In genomic region chr9:106080261-106081033, GRCm38 (mm10) we compare ENCODE assay signal across 9 mouse cellular contexts. TPM values are rescaled to one million over a fixed set of nuclear protein-coding genes. Genes with fewer than 3 reads are reported as not detected.
A peak's percentile ranks its signal among the peaks of the same experiment; 100 is the strongest.
DNase-seq lines count a peak whose midpoint lies in the region; ATAC-seq and TF ChIP-seq lines count a peak whose summit lies in the region.
"Had no signal": no experiment of that assay in that cellular context is flagged by ENCODE, and none has a peak within 500 bp of the region (broad histone marks: within the 10 kb centered on the region; RNA-seq: fewer than 3 reads in every experiment).

No protein-coding gene starts in this region.

- no peak overlapping the region for H3K4me3 ChIP-seq in thymus, adult 2 months (ENCODE audit: control insufficient read depth, insufficient read depth, low read length)
- no peak overlapping the region for H3K4me3 ChIP-seq in forebrain, embryonic 13.5 days
- H3K4me3 ChIP-seq in stomach, postnatal 0 days (ENCODE audit: low read depth, low read length), result no peak overlapping the region

- 62% methylated on average over 12 of the region's 12 CpGs for WGBS in thymus, adult 2 months
- 57% methylated on average over 12 of the region's 12 CpGs for WGBS in forebrain, embryonic 13.5 days
- WGBS in large intestine, adult 2 months, result 55% methylated on average over 12 of the region's 12 CpGs
- 55% methylated on average over 12 of the region's 12 CpGs for WGBS in stomach, postnatal 0 days

- DNase-seq in cerebellum, adult 11-12 months, result peak; percentile 15
- DNase-seq in thymus, adult 2 months, result peak; percentile 23
- no peak for DNase-seq in thymus, adult 18-20 months
- peak; percentile 4 for DNase-seq in large intestine, adult 2 months (ENCODE audit: low read depth, low spot score)
- DNase-seq in stomach, postnatal 0 days (ENCODE audit: low spot score), result peak; percentile 38

- no peak overlapping the region for H3K9ac ChIP-seq in forebrain, embryonic 13.5 days
- no peak overlapping the region for H3K9ac ChIP-seq in stomach, postnatal 0 days (ENCODE audit: low read length)

- no peak for ATAC-seq in cerebellum, adult (ENCODE audit: insufficient number of reproducible peaks, low FRiP score, low TSS enrichment)
- peak; percentile 43; the same call in 1 of the 2 replicates for ATAC-seq in forebrain, embryonic 13.5 days
- peak; percentile 52 for ATAC-seq in megakaryocyte progenitor cell, adult 5-6 weeks (replicated peaks; ENCODE audit: poor library complexity)
- ATAC-seq in stomach, postnatal 0 days (ENCODE audit: low FRiP score, low TSS enrichment), result peak; percentile 42; the same call in 1 of the 2 replicates

- H3K4me1 ChIP-seq in thymus, adult 2 months (replicated peaks; ENCODE audit: control insufficient read depth, insufficient read depth, low read length), result no peaks in the 10 kb centered on the region
- H3K4me1 ChIP-seq in forebrain, embryonic 13.5 days, result no peaks in the 10 kb centered on the region
- no peaks in the 10 kb centered on the region for H3K4me1 ChIP-seq in stomach, postnatal 0 days (replicated peaks; ENCODE audit: control insufficient read depth, insufficient read depth)

- no peak overlapping the region for H3K27ac ChIP-seq in thymus, adult 2 months (ENCODE audit: control insufficient read depth, insufficient read depth, low read length)
- no peak overlapping the region for H3K27ac ChIP-seq in forebrain, embryonic 13.5 days
- H3K27ac ChIP-seq in stomach, postnatal 0 days (replicated peaks), result no peak overlapping the region

- no peaks in the 10 kb centered on the region for H3K36me3 ChIP-seq in thymus, adult 2 months (ENCODE audit: control insufficient read depth, insufficient read depth, low read length)
- no peaks in the 10 kb centered on the region for H3K36me3 ChIP-seq in forebrain, embryonic 13.5 days (ENCODE audit: poor library complexity, severe bottlenecking)
- no peaks in the 10 kb centered on the region for H3K36me3 ChIP-seq in stomach, postnatal 0 days (ENCODE audit: control insufficient read depth, insufficient read depth, low read length)

- H3K9me3 ChIP-seq in forebrain, embryonic 13.5 days (replicated peaks), result no peaks in the 10 kb centered on the region
- H3K9me3 ChIP-seq in stomach, postnatal 0 days (ENCODE audit: control insufficient read depth, low read length), result no peaks in the 10 kb centered on the region

- no peak for TF ChIP-seq POLR2A in thymus, adult 2 months (IDR thresholded peaks at IDR 0.05; ENCODE audit: control insufficient read depth, extremely low read depth, insufficient read depth, low read length, poor library complexity)

- no peak for TF ChIP-seq EP300 in stomach, postnatal 0 days (optimal IDR thresholded peaks at IDR 0.05)

- H3K27me3 ChIP-seq in thymus, adult 2 months (ENCODE audit: control insufficient read depth, insufficient read depth, low read length), result no peaks in the 10 kb centered on the region
- H3K27me3 ChIP-seq in forebrain, embryonic 13.5 days, result no peaks in the 10 kb centered on the region
- no peaks in the 10 kb centered on the region for H3K27me3 ChIP-seq in stomach, postnatal 0 days (ENCODE audit: control insufficient read depth, insufficient read depth, low read length)

- no peak overlapping the region for H3K4me2 ChIP-seq in forebrain, embryonic 13.5 days
- H3K4me2 ChIP-seq in stomach, postnatal 0 days (replicated peaks; ENCODE audit: low read depth), result no peak overlapping the region

- TF ChIP-seq CTCF in thymus, adult 2 months (IDR thresholded peaks at IDR 0.05; ENCODE audit: borderline replicate concordance, control insufficient read depth, extremely low read depth, insufficient read depth, low read length, poor library complexity), result no peak
- peak; percentile 75 for TF ChIP-seq CTCF in stomach, postnatal 0 days (IDR thresholded peaks at IDR 0.05; ENCODE audit: low read depth)

RNA-seq across cellular contexts. Expression of gene Col6a4, which starts 16.1 kb away (rescaled TPM):
- 2.4 and 3.2 TPM in 2 replicates for polyA plus RNA-seq in thymus, adult 2 months (2012; rRNA removed)
- polyA plus RNA-seq in forebrain, embryonic 13.5 days (2015; fragmentation: Nextera tagmentation; extraction: Ambion mirVana), result 0.49 and 0.50 TPM in 2 replicates
- polyA plus RNA-seq in large intestine, adult 2 months (2012; rRNA removed), result 19.4 and 21.8 TPM in 2 replicates
- total RNA-seq in megakaryocyte progenitor cell, adult 5-6 weeks (2015), result not detected in 2 replicates
- not detected in 2 replicates for total RNA-seq in megakaryocyte progenitor cell, adult 5-6 weeks (2017)
- 19.3 and 20.2 TPM in 2 replicates for polyA plus RNA-seq in stomach, postnatal 0 days (2015; fragmentation: Nextera tagmentation; extraction: Ambion mirVana)
- polyA plus RNA-seq: C2C12 had no signal

Comparison
In these comparisons a context has a peak if more than half of its experiments do, and no peak if none do; other contexts are left out.
1. DNase-seq: peak in cerebellum, adult 11-12 months (single experiment), thymus, adult 2 months (single experiment), large intestine, adult 2 months (single experiment) and stomach, postnatal 0 days (single experiment); none in thymus, adult 18-20 months (0 of 2).